Mouse (Mus musculus) embryonic fibroblast, embryonic 13.5 days (primary cell): Measurements from ENCODE around the gene Cfap43.

Source experiments
- CTCF ChIP-seq: IDR thresholded peaks from 2 replicates; pipeline ENCODE4 v1.5.1; 2011; ENCODE audit warnings: mild to moderate bottlenecking, control low read depth, low read length, moderate library complexity, borderline replicate concordance; ENCODE audit not compliant: insufficient read depth
- POLR2A ChIP-seq: IDR thresholded peaks from 2 replicates; pipeline ENCODE4 v1.6.1; 2011; ENCODE audit warnings: low read depth, mild to moderate bottlenecking, control low read depth, low read length, moderate library complexity

- TF ChIP-seq CTCF (no peak), POLR2A (no peak)
Observed at GRCm38 (mm10) chr19:47705772-47706309, 213.2 kb downstream of the Cfap43 start.
